Mouse (Mus musculus) c-Kit-positive CD71-positive TER-119-negative erythroid progenitor cells, embryonic 14.5 days (primary cell): ENCODE measurements at regions not wholly inside any gene's neighbourhood (a gene's known extent, or its start where the extent isn't known, plus 50 kb on each side); places are given as distances from the start of the nearest gene placed in this dataset.
A peak's percentile ranks its signal among the peaks of the same experiment; 100 is the strongest.

Source experiments
- DNase-seq: peaks from one replicate; pipeline ENCODE4 v3.0.0-alpha.2; 2013; ENCODE audit warnings: low read depth

DNA sequence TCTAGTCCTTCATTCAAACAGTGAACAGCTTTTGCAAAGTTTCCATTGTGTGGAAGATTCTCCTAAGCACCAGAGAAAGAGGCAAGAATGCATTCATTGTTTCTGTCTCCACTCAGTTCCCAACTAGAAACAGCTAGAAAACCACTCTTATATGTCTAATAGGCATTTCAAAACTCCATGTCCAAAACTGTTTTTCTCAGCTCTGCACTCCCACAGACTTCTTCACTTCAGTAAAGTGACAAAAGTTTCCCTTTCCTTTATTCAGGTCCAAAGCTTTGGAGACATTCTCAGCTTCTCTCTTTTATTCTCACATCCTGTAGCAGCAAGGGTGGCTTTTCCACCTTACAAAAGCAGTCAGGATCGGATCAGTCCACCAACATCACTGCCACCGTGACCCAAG is 166.0 kb downstream of the Mreg start:
- DNase-seq, result no peak

DNA sequence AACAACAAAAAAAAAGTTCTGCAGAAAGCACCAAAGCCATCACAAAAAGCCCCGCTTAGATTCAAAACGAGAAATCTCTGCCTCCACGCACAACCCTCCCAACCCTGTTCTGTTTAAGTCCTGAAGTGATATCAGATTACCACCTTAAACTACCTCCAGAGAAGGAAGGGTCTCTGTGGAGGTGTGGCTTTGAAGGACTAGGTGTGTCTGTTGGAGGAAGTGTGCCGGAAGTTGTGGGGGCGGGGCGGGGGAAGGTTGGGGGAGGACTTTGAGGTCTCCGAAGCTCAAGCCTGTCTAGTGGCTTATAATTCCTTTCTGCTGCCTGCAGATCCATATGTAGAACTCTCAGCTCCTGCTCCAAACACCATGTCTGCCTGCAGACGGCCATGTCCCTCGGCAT is 173.6 kb downstream of the Mreg start:
- DNase-seq, result no peak

GRCm38 (mm10) chr1:72036600-72036999 is 175.5 kb downstream of the Mreg start:
- DNase-seq, result peak; percentile 7

- no peak for DNase-seq
These were observed 176.0 kb downstream of the Mreg start for GRCm38 (mm10) chr1:72036141-72036540.

GRCm38 (mm10) chr1:72033941-72034340 is 178.2 kb downstream of the Mreg start:
- no peak for DNase-seq

DNA sequence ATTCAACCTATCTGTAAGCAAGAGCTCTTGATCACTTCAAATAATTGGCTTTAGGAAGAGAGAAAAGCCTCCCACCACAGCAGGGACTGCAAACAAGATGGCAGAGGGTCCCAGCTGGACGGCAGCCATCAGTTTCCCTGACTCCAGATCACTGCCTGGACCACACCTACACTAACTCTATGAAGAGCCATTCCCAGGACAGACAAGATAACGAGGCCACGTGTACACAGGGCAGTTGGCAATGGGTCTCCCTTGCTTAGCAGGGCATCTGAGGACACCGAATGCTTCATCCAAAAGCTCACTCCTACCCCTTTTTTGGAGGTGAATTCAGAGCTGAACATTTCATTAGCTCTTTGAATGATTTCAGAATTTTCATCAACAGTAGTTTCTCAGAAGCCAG is 179.9 kb downstream of the Mreg start:
- DNase-seq, result no peak

DNA sequence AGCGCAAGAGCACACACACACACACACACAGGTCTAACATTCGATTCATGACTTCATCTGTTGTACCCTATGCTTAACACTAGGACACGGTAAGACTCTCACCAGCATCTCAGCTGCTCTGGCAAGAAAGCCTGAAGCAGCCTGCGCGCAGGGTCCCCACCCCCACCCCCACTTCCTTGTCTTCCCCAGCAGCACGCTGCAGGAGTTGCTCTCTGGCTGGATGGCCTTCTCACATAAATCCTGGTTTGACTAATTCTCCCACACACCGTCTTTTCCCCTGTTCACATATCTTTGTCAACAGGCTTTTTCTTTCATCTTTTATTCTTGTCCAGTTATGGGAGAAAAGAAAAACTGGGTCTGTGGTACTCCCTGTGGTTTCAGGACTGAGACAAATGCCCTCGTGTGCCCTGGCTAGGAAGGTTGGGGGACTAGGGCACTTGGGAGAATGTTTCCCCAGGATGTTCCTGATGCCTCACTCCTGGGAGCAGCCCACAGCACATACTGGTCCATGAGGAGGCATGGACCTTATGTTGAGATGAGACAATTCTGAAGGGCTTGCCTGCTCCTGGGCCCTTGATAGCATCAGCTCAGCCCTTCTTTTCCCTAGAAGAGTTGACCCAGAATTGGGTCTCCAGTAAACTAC is 181.2 kb downstream of the Mreg start:
- DNase-seq, result no peak

- no peak for DNase-seq
These were observed 182.5 kb downstream of the Mreg start for GRCm38 (mm10) chr1:72029625-72030024.

- no peak for DNase-seq
These were observed 185.2 kb downstream of the Mreg start for GRCm38 (mm10) chr1:72026861-72027260.

DNA sequence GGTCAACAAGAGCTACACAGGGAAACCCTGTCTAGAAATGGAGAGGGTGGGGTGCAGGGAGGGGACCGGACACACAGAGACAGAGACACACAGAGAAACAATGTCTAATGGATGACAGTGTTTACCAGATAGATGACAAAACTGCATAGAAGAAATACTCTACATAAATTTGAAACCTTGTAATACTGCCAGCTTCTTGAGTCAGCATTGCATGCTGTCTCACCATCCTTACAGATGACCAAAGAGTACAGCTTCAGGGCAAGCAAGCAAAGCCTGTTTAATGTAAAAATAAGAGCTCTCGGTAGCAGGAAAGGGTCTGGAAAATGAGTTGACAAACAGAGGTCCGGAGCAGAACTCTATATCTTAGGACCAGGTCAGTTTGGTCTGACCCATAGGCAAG is 189.5 kb downstream of the Mreg start:
- no peak for DNase-seq

DNA sequence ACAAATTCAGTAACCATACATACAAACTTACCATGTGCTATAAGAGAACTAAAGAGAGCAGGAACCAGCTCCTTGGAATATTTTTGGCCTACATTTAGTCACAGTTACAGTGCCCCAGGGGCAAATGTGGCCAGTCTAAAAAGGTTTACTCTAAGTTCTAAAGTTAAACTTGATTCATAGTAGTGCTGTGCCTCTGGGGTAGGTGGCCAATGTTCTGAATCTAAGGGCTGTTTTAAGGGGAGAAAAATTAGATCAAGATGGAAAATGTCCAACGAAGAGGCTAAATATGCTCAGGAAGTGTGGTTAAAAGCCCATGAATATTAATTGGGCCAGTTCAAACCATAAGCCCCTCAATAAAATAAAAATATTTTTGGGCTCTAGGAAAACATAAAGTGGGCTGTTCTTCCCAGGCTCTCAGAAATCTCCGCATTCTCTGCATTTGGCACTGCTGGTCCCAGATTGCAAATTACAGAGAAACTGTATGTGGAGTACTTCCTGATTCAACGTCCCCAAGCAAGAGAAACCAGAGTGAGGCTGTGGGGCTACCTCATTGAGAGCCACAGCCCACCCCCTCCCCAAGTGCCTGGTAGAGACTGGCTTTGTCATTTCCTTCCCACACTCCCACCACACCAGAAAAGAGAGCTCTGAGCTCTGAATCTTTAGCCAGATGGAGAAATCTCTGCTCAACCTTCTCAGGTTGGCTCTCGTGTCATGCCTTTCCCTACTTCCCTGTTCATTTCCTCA is 193.5 kb downstream of the Mreg start:
- DNase-seq, result no peak

GRCm38 (mm10) chr1:72017814-72018478 is 194.2 kb downstream of the Mreg start:
- no peak for DNase-seq

- no peak for DNase-seq
These were observed 196.6 kb downstream of the Mreg start for GRCm38 (mm10) chr1:72015471-72015870.

DNA sequence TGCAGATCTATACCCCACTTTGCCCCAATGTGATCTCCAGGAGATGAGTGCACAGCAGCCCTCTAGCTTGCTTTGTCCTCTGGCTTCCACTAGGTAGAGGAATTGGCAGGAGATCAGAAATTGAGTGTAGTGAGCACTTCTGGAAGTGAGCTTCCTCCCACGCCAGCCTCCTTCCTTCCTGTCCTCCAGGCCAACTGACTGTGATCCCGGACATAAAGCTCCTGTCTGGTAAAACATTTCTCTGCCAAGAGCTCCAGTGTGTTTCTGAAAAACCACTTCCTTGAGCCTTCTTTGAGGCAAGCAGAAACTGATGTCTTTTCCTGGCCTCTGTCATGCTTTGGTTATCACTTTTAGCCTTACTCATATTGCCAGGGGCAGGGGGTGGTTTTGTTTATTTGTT is 197.5 kb downstream of the Mreg start:
- DNase-seq, result no peak

DNA sequence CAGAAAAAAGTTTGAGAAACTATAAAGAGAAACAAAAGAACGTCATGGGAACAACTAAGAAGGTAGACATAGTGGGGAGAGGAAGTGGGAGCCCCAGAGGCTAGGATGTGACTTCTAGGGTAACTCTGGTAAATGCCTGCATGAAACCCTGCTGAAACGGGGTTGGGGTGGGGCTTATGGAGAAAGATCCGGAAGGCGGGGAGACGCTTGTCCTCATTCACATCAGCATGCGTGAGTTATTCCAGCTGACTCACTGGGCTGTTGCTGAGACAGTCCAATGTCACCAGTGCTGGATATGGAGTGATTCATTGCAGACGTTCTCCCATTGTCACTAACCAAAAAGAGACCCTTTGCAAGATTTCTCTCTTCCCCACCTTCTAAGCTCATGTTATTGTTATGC is 198.2 kb downstream of the Mreg start:
- DNase-seq, result no peak

DNA sequence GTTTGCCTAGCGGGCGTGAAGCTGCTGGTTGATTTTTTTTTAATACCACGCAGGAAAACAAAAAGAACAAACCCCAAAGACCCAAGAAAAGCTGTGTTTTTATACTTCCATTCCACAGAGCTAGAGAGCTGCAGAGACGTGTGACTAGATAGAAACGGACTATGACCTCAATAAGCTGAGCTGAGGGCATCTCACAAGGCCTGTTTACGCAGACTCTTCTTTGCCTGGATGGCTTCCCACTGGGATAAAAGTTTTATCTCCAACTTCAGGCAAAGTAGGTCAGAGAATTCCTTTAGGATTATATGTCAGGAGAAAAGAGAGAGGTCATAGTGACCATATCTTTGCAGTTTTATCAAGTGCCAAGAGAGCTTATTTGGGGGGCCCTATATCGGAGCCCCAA is 199.4 kb downstream of the Mreg start:
- no peak for DNase-seq

- no peak for DNase-seq
These were observed 202.7 kb downstream of the Mreg start for GRCm38 (mm10) chr1:72009270-72009928.

DNA sequence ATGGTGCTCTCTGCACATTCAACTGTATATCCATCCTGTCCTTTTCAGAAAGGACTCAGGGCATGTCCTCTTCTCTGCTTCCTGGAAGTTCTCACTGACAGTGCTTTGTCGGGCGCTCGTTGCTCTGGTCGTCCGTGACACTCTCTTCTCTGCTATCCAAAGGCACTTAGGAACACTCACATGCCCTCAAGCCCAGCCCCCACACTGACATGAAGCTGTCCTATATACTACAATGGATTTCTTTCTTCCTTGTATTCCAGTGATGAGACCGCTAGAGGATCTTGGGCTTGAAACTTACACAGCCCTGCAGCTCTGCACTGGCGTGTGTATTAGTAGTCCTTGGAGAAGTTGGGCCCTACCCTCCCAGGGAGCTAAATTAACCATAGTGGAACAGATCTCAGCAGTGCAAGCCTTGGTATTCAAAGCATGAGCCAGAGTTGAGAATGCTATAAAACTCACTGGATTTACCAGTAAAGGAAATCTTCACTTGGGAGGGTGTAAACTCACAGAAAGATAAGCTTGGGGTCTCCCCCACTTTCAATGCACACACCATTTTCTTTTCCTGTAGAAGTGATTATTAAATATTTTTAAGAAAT is 205.3 kb downstream of the Mreg start:
- no peak for DNase-seq

- no peak for DNase-seq
These were observed 206.2 kb downstream of the Mreg start for GRCm38 (mm10) chr1:72005956-72006355.

- no peak for DNase-seq
These were observed 206.6 kb downstream of the Mreg start for GRCm38 (mm10) chr1:72005550-72005949.

- DNase-seq, result no peak
These were observed 208.5 kb downstream of the Mreg start for GRCm38 (mm10) chr1:72003424-72004278.
